Mouse (Mus musculus) ES-E14 (cell line): ENCODE data around the gene Tgfbr2.

ENCODE experiments used
- CHD2 ChIP-seq: IDR thresholded peaks from 2 replicates; pipeline ENCODE4 v1.6.1; 2014; ENCODE audit warnings: mild to moderate bottlenecking, low read depth, low read length, inconsistent platforms
- HCFC1 ChIP-seq: IDR thresholded peaks from 2 replicates; pipeline ENCODE4 v1.6.1; 2012; ENCODE audit warnings: low read length, inconsistent platforms, borderline replicate concordance; ENCODE audit not compliant: insufficient read depth
- ZC3H11A ChIP-seq: IDR thresholded peaks from 2 replicates; pipeline ENCODE4 v1.6.1; 2012; ENCODE audit warnings: low read depth, mild to moderate bottlenecking, inconsistent platforms, low read length, borderline replicate concordance
- ZNF384 ChIP-seq: IDR thresholded peaks from 2 replicates; pipeline ENCODE4 v1.6.1; 2012; ENCODE audit warnings: low read depth, low read length, inconsistent platforms

GRCm38 (mm10) chr9:116084324-116084931, 90.7 kb downstream of the Tgfbr2 start:
- TF ChIP-seq ZC3H11A (no peak), HCFC1 (no peak), CHD2 (no peak), ZNF384 (no peak)
